Mouse (Mus musculus) liver, embryonic 14.5 days (tissue): ENCODE measurements around the gene Serpina3m. TPM values are rescaled to one million over a fixed set of nuclear protein-coding genes. Genes with fewer than 3 reads are reported as not detected.

ENCODE experiments used
- ATAC-seq: fragments of 200-750 bp; cut with Nextera tagmentation; 2 replicates; pipeline ENCODE4 v1.8.0; 2017; ENCODE audit warnings: moderate number of reproducible peaks, mild to moderate bottlenecking, moderate library complexity; ENCODE audit not compliant: insufficient read depth
- DNase-seq, 3 experiments: peaks; one replicate each; pipeline ENCODE4 v3.0.0-alpha.2; 2012 to 2013; ENCODE audit warnings: low read depth in 3 of 3, low spot score in 3 of 3
- H3K27ac ChIP-seq: fragments of 300-500 bp; sonication (generic); 2 replicates; pipeline ENCODE4 v1.5.1; 2014; ENCODE audit warnings: moderate library complexity, mild to moderate bottlenecking, control low read depth, inconsistent platforms
- H3K27me3 ChIP-seq: fragments of 300-500 bp; sonication (generic); 2 replicates; pipeline ENCODE4 v1.6.1; 2014; ENCODE audit warnings: mild to moderate bottlenecking, low read length, moderate library complexity; ENCODE audit not compliant: control insufficient read depth, insufficient read depth
- H3K36me3 ChIP-seq: fragments of 300-500 bp; sonication (generic); replicated peaks from 2 replicates; pipeline ENCODE4 v1.6.1; 2014; ENCODE audit warnings: low read depth; ENCODE audit not compliant: control insufficient read depth, insufficient read depth
- H3K4me1 ChIP-seq, 2 experiments: fragments of 200-500 bp in 1 of 2; fragments of 300-500 bp in 1 of 2; sonication (generic) in 1 of 2; replicated peaks; 2 replicates each; pipeline ENCODE4 v1.6.1; 2012 to 2014; ENCODE audit warnings: antibody characterized with exemption in 1 of 2, inconsistent platforms in 1 of 2, low read length in 1 of 2; ENCODE audit not compliant: control insufficient read depth in 2 of 2, insufficient read depth in 2 of 2
- H3K4me2 ChIP-seq: fragments of 300-500 bp; sonication (generic); 2 replicates; pipeline ENCODE4 v1.6.1; 2014; ENCODE audit warnings: low read depth, mild to moderate bottlenecking, control low read depth, moderate library complexity
- H3K4me3 ChIP-seq, 2 experiments: fragments of 200-500 bp in 1 of 2; fragments of 300-500 bp in 1 of 2; sonication (generic) in 1 of 2; 2 replicates each; pipeline ENCODE4 v1.5.1; 2012 to 2014; ENCODE audit warnings: low read depth in 2 of 2, low read length in 2 of 2, mild to moderate bottlenecking in 2 of 2, control low read depth in 1 of 2, inconsistent platforms in 1 of 2, moderate library complexity in 1 of 2; ENCODE audit not compliant: insufficient read depth in 1 of 2
- H3K9ac ChIP-seq: fragments of 300-500 bp; sonication (generic); replicated peaks from 2 replicates; pipeline ENCODE4 v1.6.1; 2014; ENCODE audit warnings: mild to moderate bottlenecking, control low read depth, moderate library complexity
- H3K9me3 ChIP-seq: fragments of 300-500 bp; sonication (generic); 2 replicates; pipeline ENCODE4 v1.6.1; 2016; ENCODE audit warnings: low read length, mixed read lengths; ENCODE audit not compliant: control insufficient read depth
- CTCF ChIP-seq: IDR thresholded peaks from 2 replicates; pipeline ENCODE4 v1.5.1; 2016; ENCODE audit warnings: antibody characterized with exemption, low read depth, control low read depth
- EP300 ChIP-seq: IDR thresholded peaks from 2 replicates; pipeline ENCODE4 v1.6.1; 2016; ENCODE audit warnings: antibody characterized with exemption, low read depth
- WGBS: fragments of 180-500 bp; shearing (Covaris S2); extraction: QIAGEN DNeasy Blood & Tissue Kit; methylation state at CpG from one replicate; pipeline ENCODE4 v1.1.7; 2014; ENCODE audit not compliant: insufficient replicate concordance; 5-methylcytosine and 5-hydroxymethylcytosine counted together
- polyA plus RNA-seq, 2 experiments: library from polyadenylated mRNA; depleted of rRNA in 1 of 2; stranded (reverse) in 1 of 2; unstranded in 1 of 2; fragments of >200 nt; fragmentation: Nextera tagmentation in 1 of 2; extraction: Ambion mirVana in 1 of 2; gene quantifications; 2 replicates each; pipeline versions ENCODE4 v1.2.1 to v1.2.3; 2012 to 2014

Gene Serpina3m
- polyA plus RNA-seq, 2 experiments, result 0.03 to 0.11 TPM

DNA sequence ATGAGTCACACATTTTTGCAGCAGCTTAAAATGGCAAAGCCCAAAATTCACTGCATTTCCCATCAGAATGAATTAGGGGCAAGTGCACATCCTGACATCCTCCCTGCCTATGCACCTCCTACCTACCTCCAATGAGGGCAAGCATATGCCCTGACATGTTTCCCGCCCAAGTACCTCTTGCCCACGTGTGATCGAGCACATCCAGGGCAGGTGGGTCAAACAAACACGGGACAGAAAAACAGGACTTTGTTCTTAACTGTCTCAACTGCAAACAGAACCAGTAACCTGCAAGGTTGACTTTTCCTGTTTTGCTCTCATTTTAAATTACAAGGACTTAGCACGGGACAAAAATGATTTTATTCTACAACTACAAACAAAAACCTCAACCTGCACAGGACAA, 65.7 kb downstream of the Serpina3m start:
- TF ChIP-seq EP300 (no peak), CTCF (no peak)
- no peaks in the 10 kb centered on the region for H3K27me3 ChIP-seq
- H3K4me1 ChIP-seq, result 0 out of 4 replicates have a peak, but pooled peaks cover 0 to 2% of the 10 kb centered on the region in 2 experiments
- 41% methylated on average over 5 of the region's 5 CpGs for WGBS
- no peak overlapping the region for H3K4me2 ChIP-seq
- no peaks in the 10 kb centered on the region for H3K36me3 ChIP-seq
- ATAC-seq, result 0 out of 2 replicates have a peak, but pooled peaks have one; percentile 47
- no peak overlapping the region for H3K4me3 ChIP-seq
- peak in 1 of 3 experiments; percentile 6 for DNase-seq
- no peak overlapping the region for H3K9ac ChIP-seq
- H3K27ac ChIP-seq, result no peak overlapping the region
- no peaks in the 10 kb centered on the region for H3K9me3 ChIP-seq

DNA sequence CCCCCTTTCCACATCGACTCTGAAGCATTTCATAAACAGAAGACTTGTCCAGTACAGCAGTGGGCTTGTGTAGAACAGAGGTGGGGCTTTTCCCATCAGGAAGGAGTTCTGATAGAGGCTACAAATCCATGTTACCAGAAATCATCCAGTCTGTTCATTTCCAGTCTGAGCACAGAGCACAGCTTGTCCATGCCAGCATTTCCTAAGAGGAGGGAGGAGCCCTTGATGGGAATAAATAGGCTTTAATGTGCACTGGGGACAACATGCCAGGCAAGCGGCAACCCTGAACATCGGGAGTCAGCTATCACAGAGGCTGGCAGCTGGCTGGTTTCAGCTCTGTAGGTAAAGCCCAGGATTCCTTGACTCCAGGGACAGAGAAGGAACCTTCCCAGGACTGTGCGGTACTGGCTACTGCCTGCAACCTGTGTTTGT, 68.2 kb downstream of the Serpina3m start, which contains the start of gene Serpina3n:
Serpina3n (plus strand) TSS at position 276 of the 432 bp plus-strand sequence.
- H3K4me3 ChIP-seq, result no peak within 1 kb of the TSS
- H3K9ac ChIP-seq, result no peak within 1 kb of the TSS
- H3K27me3 ChIP-seq, result no peaks in the 10 kb centered on the region
- no peaks in the 10 kb centered on the region for H3K9me3 ChIP-seq
- H3K27ac ChIP-seq, result no peak within 1 kb of the TSS
- 49% methylated on average over 4 of the region's 4 CpGs for WGBS
- ATAC-seq (no peak), DNase-seq (no peak)
- no peak for TF ChIP-seq EP300
- TF ChIP-seq CTCF, result no peak
- no peaks in the 10 kb centered on the region for H3K36me3 ChIP-seq
- H3K4me1 ChIP-seq, result 0 out of 4 replicates have a peak, but pooled peaks cover 0 to 2% of the 10 kb centered on the region in 2 experiments
- H3K4me2 ChIP-seq, result no peak within 1 kb of the TSS

DNA sequence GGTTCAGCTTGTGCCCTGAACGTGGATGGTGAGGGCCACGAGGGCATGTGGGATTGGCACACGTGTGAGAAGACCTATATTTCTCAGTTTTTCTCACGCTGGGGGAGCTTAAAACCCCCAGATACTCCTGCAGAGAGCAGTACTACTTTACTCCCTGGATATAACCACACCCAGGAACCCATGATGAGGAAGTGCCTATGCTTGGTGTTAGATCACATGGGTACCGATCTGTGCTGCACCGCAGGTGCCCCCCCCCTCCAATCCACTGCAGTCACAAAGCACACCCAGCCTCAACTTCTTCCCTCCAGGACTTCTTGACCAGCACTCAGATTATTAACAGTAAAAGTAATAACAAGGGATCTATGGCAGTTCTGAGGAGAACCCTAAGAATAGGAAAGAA, 74.2 kb downstream of the Serpina3m start:
- Histone ChIP-seq H3K4me1 (no peaks in the 10 kb centered on the region), H3K27ac (no peak overlapping the region), H3K9ac (no peak overlapping the region), H3K36me3 (no peaks in the 10 kb centered on the region), H3K4me3 (no peak overlapping the region), H3K4me2 (no peak overlapping the region), H3K9me3 (no peaks in the 10 kb centered on the region), H3K27me3 (no peaks in the 10 kb centered on the region)
- no peak for TF ChIP-seq CTCF
- TF ChIP-seq EP300, result no peak
- DNase-seq (no peak), ATAC-seq (no peak)
- WGBS, result 54% methylated on average over 6 of the region's 6 CpGs

GRCm38 (mm10) chr12:104414576-104414975, 76.3 kb downstream of the Serpina3m start:
- no peaks in the 10 kb centered on the region for H3K27me3 ChIP-seq
- H3K9ac ChIP-seq, result no peak overlapping the region
- H3K27ac ChIP-seq, result no peak overlapping the region
- no peaks in the 10 kb centered on the region for H3K9me3 ChIP-seq
- H3K4me1 ChIP-seq, result no peaks in the 10 kb centered on the region
- DNase-seq (no peak), ATAC-seq (no peak)
- H3K4me3 ChIP-seq, result no peak overlapping the region
- no peak for TF ChIP-seq CTCF
- no peak for TF ChIP-seq EP300
- H3K4me2 ChIP-seq, result no peak overlapping the region
- 15% methylated on average over 2 of the region's 2 CpGs for WGBS
- H3K36me3 ChIP-seq, result no peaks in the 10 kb centered on the region

- ATAC-seq (no peak), DNase-seq (no peak)
- no peak for TF ChIP-seq EP300
- H3K36me3 ChIP-seq, result no peaks in the 10 kb centered on the region
- no peaks in the 10 kb centered on the region for H3K4me1 ChIP-seq
- no peak overlapping the region for H3K27ac ChIP-seq
- 39% methylated on average over 6 of the region's 6 CpGs for WGBS
- H3K9ac ChIP-seq, result no peak overlapping the region
- H3K4me3 ChIP-seq, result no peak overlapping the region
- H3K9me3 ChIP-seq, result no peaks in the 10 kb centered on the region
- no peak overlapping the region for H3K4me2 ChIP-seq
- no peaks in the 10 kb centered on the region for H3K27me3 ChIP-seq
These were observed 77.5 kb downstream of the Serpina3m start for GRCm38 (mm10) chr12:104415625-104416315.
